Mouse (Mus musculus) cortical plate, adult 2 months (tissue): Measurements from ENCODE around the gene Rps3. TPM values are rescaled to one million over a fixed set of nuclear protein-coding genes. Genes with fewer than 3 reads are reported as not detected.
A peak's percentile ranks its signal among the peaks of the same experiment; 100 is the strongest.

Source experiments
- H3K27ac ChIP-seq: fragments of 200-500 bp; 2 replicates; pipeline ENCODE4 v1.5.1; 2012; ENCODE audit warnings: low read length, control low read depth, inconsistent platforms; ENCODE audit not compliant: insufficient read depth
- H3K4me1 ChIP-seq: fragments of 200-500 bp; 2 replicates; pipeline ENCODE4 v1.6.1; 2011; ENCODE audit warnings: low read length; ENCODE audit not compliant: control insufficient read depth, insufficient read depth
- H3K4me3 ChIP-seq: fragments of 200-500 bp; 2 replicates; pipeline ENCODE4 v1.5.1; 2011; ENCODE audit warnings: mild to moderate bottlenecking, low read length, control low read depth; ENCODE audit not compliant: insufficient read depth
- CTCF ChIP-seq: fragments of 200-500 bp; IDR thresholded peaks from 2 replicates; pipeline ENCODE4 v1.5.1; 2011; ENCODE audit warnings: mild to moderate bottlenecking, control low read depth, low read length; ENCODE audit not compliant: insufficient read depth; ENCODE audit errors: extremely low read depth
- POLR2A ChIP-seq: fragments of 200-500 bp; IDR thresholded peaks from 2 replicates; pipeline ENCODE4 v1.6.1; 2011; ENCODE audit warnings: mild to moderate bottlenecking, low read length, control low read depth; ENCODE audit not compliant: insufficient read depth; ENCODE audit errors: extremely low read depth
- polyA plus RNA-seq: library from polyadenylated mRNA; depleted of rRNA; stranded (reverse); fragments of >200 nt; gene quantifications from 2 replicates; pipeline ENCODE4 v1.2.3, GENCODE M21; 2012

Rps3 gene
- polyA plus RNA-seq, 1 experiment: 530 TPM

- H3K4me3 ChIP-seq: no peak overlapping the region
- TF ChIP-seq POLR2A: no peak
- peaks cover 4% of the 10 kb centered on the region for H3K4me1 ChIP-seq
- no peak overlapping the region for H3K27ac ChIP-seq
Observed at GRCm38 (mm10) chr7:99483924-99484319, 384 bp upstream of the Rps3 start.

- peak overlapping the region; percentile 81 for H3K4me3 ChIP-seq
- peaks cover 4% of the 10 kb centered on the region for H3K4me1 ChIP-seq
- H3K27ac ChIP-seq: no peak overlapping the region
- no peak for TF ChIP-seq CTCF
- TF ChIP-seq POLR2A: no peak
Observed at GRCm38 (mm10) chr7:99482637-99483036, 901 bp downstream of the Rps3 start.

GRCm38 (mm10) chr7:99477235-99477634 is 6.3 kb downstream of the Rps3 start:
- Histone ChIP-seq H3K4me1 (peaks cover 2% of the 10 kb centered on the region), H3K27ac (no peak overlapping the region), H3K4me3 (no peak overlapping the region)
- no peak for TF ChIP-seq CTCF
- no peak for TF ChIP-seq POLR2A

- TF ChIP-seq POLR2A: no peak
- TF ChIP-seq CTCF: no peak
- Histone ChIP-seq H3K27ac (no peak overlapping the region), H3K4me3 (no peak overlapping the region), H3K4me1 (no peaks in the 10 kb centered on the region; the same call in 1 of the 2 replicates)
Observed at GRCm38 (mm10) chr7:99476558-99477114, 6.9 kb downstream of the Rps3 start.

- no peak for TF ChIP-seq CTCF
- H3K4me3 ChIP-seq: no peak overlapping the region
- no peak overlapping the region for H3K27ac ChIP-seq
- no peaks in the 10 kb centered on the region; the same call in 1 of the 2 replicates for H3K4me1 ChIP-seq
Observed at GRCm38 (mm10) chr7:99475562-99475911, 8.0 kb downstream of the Rps3 start.

- no peak overlapping the region for H3K27ac ChIP-seq
- H3K4me3 ChIP-seq: no peak overlapping the region
- TF ChIP-seq POLR2A (no peak), CTCF (no peak)
- no peaks in the 10 kb centered on the region; the same call in 1 of the 2 replicates for H3K4me1 ChIP-seq
Observed at GRCm38 (mm10) chr7:99474836-99475561, 8.5 kb downstream of the Rps3 start.

GRCm38 (mm10) chr7:99473638-99474407 is 9.7 kb downstream of the Rps3 start:
- no peak for TF ChIP-seq CTCF
- TF ChIP-seq POLR2A: no peak
- Histone ChIP-seq H3K27ac (no peak overlapping the region), H3K4me3 (no peak overlapping the region), H3K4me1 (peaks cover 3% of the 10 kb centered on the region; the same call in 1 of the 2 replicates)

- Histone ChIP-seq H3K4me1 (peaks cover 8% of the 10 kb centered on the region), H3K27ac (no peak overlapping the region), H3K4me3 (no peak overlapping the region)
- TF ChIP-seq POLR2A: no peak
Observed at GRCm38 (mm10) chr7:99471578-99471977, 12.0 kb downstream of the Rps3 start.

- TF ChIP-seq POLR2A: no peak
- no peak for TF ChIP-seq CTCF
- Histone ChIP-seq H3K27ac (peak overlapping the region; percentile 73), H3K4me1 (peaks cover 17% of the 10 kb centered on the region), H3K4me3 (no peak overlapping the region)
Observed at GRCm38 (mm10) chr7:99469680-99470405, 13.7 kb downstream of the Rps3 start.
